Mouse (Mus musculus) brain, embryonic 14.5 days (tissue): ENCODE results near the gene Ctsl. TPM values are rescaled to one million over a fixed set of nuclear protein-coding genes. Genes with fewer than 3 reads are reported as not detected.
A peak's percentile ranks its signal among the peaks of the same experiment; 100 is the strongest.

Experiments used
- DNase-seq: peaks from one replicate; pipeline ENCODE4 v3.0.0-alpha.2; 2011; ENCODE audit warnings: low read depth
- CTCF ChIP-seq: fragments of 200-500 bp; IDR thresholded peaks from 2 replicates; pipeline ENCODE4 v1.5.1; 2012; ENCODE audit warnings: inconsistent platforms, mild to moderate bottlenecking, moderate library complexity, borderline replicate concordance; ENCODE audit not compliant: insufficient read depth, insufficient read length; ENCODE audit errors: extremely low read depth
- POLR2A ChIP-seq: fragments of 200-500 bp; IDR thresholded peaks from 2 replicates; pipeline ENCODE4 v1.6.1; 2012; ENCODE audit warnings: mild to moderate bottlenecking, inconsistent platforms, borderline replicate concordance; ENCODE audit not compliant: poor library complexity, insufficient read depth, insufficient read length, severe bottlenecking; ENCODE audit errors: extremely low read depth
- polyA plus RNA-seq: library from polyadenylated mRNA; depleted of rRNA; stranded (reverse); fragments of >200 nt; gene quantifications from 2 replicates; pipeline ENCODE4 v1.2.3, GENCODE M21; 2012

Gene Ctsl
- polyA plus RNA-seq, 1 experiment, result 83.3 TPM

DNA sequence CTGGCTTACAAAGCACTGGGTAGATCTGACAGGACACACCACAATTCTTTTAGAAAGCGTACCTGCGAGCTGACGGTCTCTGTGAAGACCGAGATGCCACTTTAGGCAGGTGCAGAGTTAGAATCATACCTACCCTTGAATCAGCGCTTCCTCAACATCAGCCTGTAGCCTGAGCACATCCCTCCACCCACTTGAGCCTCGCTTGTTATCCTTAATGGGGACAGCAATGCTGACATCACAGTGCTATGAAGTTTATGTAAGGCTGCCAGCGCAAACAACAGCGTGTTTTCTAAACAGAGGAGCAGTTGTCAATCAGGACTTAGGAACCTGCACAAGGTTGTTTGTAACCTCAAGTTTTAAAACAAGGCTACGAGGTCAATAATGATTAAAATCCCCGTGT lies 27.1 kb downstream of the Ctsl start:
- no peak for TF ChIP-seq CTCF
- TF ChIP-seq POLR2A, result no peak
- peak; percentile 31 for DNase-seq

DNA sequence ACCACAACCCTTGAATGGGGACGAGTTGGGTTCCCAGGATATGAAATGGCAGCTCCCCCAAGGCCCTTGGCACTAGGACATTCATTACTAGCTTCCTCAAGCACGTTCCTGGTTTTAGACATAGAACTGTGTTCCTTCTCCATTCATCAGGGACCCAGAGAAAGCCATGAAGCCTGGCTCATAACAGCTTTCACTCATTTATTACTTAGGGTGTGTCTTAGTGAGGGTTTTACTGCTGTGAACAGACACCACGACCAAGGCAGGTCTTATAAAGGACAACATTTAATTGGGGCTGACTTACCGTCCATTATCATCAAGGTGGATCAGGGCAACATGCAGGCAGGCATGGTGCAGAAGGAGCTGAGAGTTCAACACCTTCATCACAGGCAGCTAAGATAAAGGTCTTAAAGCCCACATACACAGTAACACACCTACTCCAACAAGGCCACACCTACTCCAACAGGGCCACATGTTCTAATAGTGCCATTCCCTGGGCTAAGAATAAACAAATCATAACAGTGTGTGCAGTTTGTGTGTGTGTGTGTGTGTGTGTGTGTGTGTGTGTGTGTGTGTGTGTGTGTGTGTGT lies 35.1 kb downstream of the Ctsl start:
- TF ChIP-seq POLR2A (no peak), CTCF (no peak)

DNA sequence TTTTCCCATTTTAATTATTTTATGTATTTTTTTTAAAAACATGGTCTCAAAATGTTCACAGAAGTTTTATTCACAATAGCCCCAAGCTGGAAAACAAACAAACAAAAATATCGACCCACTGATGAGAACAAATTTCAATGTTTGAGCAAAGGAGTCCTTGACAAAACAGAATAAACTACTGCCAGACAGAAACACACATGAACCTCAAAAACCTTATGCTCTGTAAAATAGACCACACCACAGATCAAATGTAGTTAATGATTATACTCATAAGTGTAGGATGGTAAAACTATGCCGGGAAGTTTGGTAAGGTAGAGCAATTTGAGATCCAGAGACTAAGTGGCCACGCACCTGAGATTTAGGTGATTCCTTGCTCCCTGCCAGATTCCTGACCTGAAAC lies 37.6 kb downstream of the Ctsl start:
- no peak for DNase-seq
- TF ChIP-seq CTCF (no peak), POLR2A (no peak)

More for the DNA sequence above, 35.1 kb downstream of the Ctsl start:
- no peak for DNase-seq

DNA sequence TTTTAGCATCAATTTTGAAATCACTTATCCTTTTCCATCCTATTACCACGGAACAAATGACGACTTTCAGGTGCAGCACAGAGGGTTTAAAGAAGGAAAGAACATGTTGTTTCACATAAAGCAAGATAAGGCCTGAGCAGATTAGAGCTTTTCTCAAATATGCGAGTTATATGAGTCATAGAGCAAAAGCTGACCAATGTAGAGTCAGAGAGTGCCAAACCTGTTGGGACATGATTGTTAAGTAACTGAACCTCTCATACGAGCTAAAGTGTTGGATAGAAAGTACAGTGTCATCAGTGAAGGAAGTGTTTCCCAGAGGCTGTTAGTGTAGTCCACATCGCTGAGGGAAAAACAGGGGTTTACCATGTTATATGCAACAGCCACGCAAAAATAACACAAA lies 38.4 kb downstream of the Ctsl start:
- no peak for TF ChIP-seq CTCF
- DNase-seq, result no peak

DNA sequence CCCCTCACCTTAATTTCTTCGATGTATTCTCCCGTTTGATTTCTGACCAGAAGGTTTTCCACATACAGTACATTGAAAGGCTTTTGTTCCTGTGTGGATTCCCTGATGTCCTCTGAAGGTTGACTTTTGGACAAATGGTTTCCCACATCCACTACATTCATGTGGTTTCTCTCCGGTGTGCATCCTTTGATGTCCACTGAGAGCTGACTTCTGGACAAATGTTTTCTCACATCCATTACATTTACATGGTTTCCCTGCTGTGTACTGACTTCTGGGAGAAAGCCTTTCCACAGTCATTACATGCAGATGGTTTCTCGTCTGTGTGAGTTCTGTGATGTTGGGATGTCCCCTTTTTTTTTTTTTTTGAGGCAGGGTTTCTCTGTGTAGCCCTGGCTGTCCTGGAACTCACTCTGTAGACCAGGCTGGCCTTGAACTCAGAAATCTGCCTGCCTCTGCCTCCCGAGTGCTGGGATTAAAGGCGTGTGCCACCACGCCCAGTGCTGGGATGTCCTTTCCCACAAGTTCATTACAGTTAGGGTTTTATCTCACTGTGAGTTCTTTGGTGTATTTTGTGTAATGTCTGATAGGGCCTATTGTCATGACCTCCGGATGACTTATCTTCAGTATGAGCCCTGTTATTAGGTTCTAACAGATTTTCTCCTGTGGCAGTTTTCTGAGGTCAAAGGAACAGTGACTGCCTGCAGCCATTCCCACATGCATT lies 48.0 kb downstream of the Ctsl start:
- no peak for DNase-seq
- no peak for TF ChIP-seq CTCF
- TF ChIP-seq POLR2A, result no peak

DNA sequence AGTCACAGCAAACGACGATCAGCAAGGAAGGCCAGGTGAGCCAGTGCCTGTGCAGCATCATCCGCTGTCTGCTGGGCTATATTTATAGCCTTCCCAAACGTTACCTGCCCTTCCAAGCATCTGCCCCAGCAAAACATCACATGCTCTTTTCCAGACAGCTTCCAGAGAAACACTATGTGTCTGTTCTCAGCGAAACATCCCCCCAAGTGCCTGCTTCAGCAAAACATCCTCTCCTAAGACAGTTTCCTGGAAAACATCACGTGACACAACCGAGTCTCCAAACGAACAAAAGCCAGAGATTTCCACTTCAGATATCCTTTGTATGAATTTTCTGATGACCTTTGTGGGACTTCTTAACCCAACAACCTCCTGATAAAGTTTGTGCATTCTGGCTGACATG lies 50.4 kb downstream of the Ctsl start:
- TF ChIP-seq CTCF, result no peak
- no peak for TF ChIP-seq POLR2A
- DNase-seq, result no peak

DNA sequence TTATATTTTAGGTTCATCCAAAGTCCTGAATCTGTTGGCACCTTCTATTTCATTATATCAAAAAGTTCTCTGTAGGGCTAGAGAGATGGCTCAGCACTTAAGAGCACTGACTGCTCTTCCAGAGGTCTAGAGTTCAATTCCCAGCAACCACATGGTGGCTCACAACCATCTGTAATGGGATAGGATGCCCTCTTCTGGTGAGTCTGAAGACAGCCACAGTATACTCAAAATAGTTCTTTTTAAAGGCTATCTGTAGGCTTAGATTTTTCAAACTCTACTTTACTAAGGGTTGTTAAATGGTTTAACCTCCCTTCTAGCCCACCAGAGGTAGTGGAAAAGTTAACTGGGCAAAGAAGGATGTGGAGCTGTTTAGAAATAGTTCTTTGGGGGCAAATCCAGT lies 50.9 kb downstream of the Ctsl start:
- no peak for DNase-seq
- TF ChIP-seq CTCF (no peak), POLR2A (no peak)

DNA sequence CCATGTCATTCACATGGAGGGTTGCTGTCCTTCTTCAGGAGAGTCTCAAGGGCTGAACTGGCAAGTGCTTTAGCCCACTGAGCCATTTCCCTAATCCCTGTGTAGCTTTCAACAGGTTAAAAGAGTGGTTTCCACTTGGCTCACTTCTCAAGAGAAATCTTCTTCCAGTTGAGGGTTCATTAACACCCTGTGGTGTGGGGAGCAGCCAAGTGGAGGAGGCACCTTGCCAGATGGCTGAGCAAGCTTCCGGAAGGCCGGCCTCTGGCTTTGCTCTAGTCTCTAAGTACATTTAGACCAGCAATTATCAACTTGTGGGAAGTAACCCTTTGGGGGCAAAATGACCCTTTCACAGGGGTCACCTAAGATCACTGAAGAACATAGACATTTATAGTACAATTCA lies 52.3 kb downstream of the Ctsl start:
- peak; percentile 25 for DNase-seq
- TF ChIP-seq CTCF (no peak), POLR2A (no peak)

DNA sequence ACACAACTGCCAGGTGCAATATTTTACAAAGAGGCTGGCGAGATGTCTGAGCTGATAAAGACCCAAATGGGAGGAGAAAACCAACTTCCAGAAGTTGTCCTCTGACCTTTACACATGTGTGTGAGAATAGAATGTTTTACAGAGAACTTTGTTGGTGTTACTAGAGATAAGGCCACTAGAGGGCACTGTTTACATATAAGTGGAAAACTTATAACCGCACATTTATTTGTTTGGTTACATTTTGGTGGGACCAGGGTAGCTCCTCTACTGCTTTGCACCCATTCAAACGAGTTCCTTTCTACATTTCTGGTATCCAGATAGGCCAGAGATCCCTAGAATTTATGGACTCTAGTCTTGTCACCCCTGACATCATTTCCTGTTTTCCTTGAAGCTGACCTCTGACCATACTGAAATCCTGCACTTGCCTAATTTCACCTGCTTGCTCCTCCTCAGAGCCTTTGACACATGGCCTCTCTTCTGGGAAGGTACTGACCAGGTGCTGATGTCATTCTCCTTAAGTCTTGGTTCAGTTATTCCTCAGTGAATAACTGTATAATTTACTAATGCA lies 55.1 kb downstream of the Ctsl start:
- no peak for TF ChIP-seq POLR2A
- no peak for TF ChIP-seq CTCF
- peak; percentile 75 for DNase-seq

DNA sequence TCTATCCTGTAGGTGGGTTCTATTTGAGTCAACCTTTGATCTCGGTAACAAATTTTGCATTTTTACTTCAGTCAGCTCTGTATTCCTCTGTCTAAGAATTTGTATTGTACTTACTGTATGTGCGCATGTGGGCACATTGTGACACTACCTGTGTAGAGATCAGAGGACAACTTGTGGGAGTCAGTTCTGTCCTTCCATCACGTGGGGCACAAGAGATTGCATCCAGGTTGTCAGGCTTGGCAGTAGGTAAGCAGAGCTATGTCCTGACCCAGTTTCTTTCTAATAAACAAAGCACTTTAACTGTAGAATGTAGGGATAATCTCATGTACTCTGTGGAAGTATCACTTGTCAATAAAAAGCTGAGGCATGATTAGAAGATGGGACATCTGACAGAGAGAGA lies 56.6 kb downstream of the Ctsl start:
- DNase-seq, result no peak
- TF ChIP-seq CTCF (no peak), POLR2A (no peak)

DNA sequence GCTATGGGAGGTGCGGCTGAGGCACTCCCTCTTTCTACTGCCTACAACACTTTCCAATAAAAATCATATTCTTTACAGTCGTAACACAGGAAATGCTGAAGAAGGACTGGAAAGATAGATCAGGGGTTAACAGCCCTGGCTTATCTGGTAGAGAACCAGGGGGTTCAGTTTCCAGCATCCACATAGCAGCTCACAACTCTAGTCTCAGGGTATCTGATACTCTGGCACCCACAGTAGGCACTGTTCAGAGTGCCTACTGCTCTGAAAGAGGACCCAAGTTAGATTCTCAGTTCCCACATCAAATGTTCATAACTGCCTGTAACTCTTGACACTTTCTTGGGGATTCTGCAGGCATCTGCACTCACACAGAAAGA lies 57.8 kb downstream of the Ctsl start:
- no peak for DNase-seq
- TF ChIP-seq POLR2A, result no peak
- no peak for TF ChIP-seq CTCF

DNA sequence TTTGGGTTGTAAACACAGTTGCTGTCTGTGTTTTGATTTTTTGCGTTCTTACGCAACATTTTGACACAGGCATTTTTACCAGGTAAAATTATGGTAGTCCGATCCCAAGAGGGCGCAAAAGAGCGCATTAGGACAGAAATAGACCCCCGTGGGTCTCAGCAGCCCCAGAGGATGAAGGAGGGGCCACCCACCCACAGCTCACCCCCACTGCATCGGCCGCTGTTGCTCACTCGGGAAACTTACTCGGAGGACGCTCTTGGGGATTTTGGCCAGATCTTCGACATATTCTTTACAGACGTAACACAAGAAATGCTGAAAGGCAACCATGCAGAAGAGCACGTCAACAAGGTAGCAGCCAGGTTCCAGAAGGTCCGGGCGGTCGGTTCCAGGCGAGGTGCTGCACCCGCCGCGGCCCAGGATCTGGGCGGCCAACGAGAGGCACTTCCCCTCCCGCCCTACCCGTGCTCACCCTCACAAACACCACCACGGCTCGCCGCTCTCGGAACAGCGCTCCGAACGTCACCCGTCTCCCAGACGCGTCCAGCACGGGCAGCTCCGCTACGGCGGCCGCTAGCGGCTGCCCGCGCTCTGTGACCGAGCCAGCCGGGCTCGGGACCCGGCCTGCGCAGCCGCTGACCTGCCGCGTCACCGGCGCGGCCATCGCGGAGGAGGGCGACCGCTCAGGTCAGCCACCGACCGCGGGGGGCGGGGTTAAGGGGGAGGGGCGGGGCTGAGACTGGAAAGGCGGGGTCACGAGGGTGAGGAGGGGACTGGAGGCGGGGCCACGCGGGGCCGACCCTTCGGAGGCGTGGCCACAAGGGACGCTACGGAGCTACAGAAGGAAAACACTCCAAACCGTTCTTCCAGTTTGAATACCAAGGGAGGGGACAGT lies 58.4 kb downstream of the Ctsl start, which contains the start of gene Aaed1:
Aaed1 (minus strand) TSS at position 687 of the 892 bp plus-strand sequence.
- TF ChIP-seq CTCF (peak; percentile 46), POLR2A (peak; percentile 82)
- DNase-seq, result peak; percentile 90
